Mouse (Mus musculus): ENCODE measurements at regions not wholly inside any gene's neighbourhood (a gene's known extent, or its start where the extent isn't known, plus 50 kb on each side); places are given as distances from the start of the nearest gene placed in this dataset.

DNA sequence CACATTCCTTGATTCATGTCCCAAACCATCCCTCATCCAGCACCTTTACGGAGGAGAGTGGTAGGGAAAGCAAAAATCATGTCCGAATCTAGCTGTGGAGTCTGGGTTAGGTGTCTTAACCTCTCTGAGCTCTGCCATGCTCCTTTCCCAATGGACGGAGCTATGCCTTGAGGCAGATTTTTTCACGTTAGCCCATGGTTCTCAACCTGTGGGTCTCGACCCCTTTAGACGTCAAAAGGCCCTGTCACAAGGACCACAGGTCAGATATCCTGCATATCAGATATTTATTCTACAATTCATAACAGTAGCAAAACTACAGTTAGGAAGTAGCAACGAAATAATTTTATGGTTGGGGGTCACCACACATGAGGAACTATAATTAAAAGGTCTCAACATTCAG lies 198.1 kb downstream of the Cdc5l start:
- no peak for DNase-seq

DNA sequence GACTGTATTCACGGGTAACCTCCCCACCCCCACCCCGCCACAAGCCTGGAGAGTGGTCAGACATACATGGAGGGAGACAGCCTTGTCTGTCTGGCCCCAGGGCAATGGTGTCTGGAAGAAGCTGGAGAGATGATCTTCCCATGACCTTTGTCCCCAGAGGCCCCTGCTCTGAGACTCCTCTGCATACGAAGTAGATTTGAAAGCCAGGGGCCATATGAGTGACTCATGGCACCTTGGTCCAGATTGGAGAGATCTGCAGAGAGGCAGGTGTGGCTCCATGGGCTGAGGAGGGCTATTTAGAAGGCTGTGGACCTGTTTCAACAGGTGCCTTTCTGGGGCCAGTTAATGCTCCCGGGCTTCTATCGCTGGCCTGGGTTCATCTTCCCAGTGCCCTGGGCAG lies 200.7 kb downstream of the Cdc5l start:
- no peak for DNase-seq

DNA sequence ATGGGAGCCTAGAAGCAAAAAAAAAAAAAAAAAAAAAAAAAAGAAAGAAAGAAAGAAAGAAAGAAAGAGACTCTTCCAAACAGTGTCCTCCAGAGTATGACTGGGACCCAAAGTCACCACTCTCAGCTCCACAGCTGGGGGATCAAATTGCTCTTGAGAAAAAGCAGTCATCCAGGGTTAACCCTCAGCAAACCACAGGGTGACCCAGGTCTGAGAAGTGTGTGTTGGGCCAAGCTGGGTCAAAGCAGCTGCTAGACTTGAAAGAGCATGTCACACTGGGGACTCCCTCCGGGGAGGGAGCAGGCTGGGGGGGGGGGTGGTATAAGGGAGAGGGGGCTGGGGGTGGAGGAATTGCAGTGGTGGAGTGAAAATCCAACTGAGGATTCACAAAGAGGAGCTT lies 206.3 kb downstream of the Cdc5l start:
- DNase-seq: no peak

DNA sequence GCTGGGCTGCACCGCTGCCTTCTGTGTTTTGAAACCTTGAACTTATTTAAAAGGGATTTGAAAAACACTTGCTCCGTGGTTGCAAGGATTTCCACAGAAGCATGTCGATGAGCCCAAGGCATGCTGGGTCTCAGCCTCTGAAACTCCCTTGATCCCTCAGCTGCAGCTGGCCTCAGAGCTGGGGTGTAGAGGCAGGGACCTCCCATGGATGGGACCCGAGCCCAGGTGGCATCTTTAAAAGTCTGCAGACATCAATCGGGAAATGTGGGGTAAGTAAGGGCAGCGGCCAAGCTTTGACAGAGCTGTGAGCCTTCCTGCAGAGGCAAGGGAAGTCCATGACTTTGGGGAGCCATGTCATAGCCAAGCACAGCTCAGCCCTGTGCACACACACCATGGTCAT lies 207.1 kb downstream of the Cdc5l start:
- no peak for DNase-seq

DNA sequence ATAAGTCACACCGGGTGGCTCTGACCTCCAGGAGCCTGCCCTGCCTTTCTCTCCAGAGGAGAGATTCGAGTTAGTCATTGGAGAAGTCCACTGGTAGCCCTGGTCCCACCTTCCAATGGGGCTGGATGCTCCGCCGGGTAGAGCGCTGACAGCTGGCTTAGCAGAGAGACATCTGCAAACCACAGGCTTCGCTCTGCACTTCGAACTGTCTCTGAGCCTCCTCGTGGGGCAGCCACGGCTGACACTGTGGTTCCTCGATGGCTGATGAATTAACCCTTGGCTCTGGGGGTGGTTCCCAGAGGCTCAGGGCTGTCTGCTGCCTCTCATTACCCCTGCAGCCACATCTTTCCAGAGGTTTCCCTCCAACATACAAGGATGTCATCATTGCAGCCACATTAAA lies 211.9 kb downstream of the Cdc5l start:
- peak; percentile 13 to 59 for DNase-seq

DNA sequence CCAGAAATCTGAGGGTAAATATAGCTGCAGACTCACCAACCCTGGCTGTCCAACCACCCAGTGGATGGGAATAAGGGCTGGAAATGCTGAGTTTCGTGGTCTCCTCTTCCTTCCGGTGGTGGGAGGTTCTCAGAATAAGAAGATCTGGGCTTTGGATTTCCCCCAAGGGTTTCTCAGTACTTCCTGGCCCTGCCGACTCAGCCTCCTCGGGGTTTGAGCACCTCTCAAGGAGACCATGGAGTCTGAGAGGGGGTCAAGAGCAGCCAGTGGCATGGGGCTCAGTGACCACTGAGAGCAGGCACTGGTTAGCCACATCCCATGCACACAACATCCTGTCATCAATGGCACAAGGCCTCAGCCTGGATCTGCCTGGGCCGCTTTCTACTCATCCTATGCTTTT lies 216.4 kb downstream of the Cdc5l start:
- no peak for DNase-seq

DNA sequence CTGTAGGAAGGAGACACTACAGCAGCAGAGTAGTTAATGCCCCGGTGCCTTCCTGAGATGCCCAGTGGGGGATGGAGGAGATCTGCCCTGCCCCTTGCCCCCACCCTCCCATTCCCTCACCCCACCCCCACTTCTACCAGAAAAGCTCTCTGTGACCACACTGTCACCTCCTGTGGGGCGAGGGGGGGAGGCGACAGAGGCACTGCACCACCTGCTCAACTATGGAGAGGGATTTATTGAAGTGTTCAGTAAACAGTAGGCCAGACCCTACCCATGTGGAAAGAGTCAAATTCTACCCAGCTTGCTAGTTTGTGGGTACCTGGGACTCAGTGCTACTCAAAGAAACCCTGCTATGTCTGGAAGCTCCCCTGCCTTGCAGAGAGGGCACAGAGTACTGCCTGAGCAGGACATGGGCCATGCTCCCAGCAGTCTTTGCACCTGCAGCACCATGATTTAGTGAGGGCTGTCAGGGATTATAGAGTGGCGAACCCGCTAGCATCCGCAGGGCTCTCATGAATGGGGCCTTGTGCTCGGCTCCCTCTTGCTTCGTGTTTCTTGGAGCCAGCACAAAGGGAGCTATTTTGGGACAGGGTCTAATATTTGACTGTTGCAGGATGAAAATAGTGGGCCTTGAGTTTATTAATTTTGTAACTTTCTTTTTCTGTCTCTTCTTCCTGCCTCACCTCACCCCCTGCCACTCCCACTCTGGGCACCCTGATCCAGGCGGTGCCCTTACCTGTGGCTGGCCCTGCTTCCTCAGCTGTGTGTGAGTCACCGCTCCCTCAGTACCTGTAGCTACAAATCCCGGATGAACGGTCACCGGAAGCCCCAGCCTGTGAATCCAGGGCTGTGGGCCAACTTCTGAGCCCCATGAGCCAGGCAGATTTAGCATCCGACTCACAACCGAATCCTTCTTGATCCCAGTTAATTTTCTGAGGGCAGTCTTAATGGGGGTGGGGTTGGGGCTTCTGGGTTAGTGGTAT lies 218.2 kb downstream of the Cdc5l start:
- no peak for DNase-seq

DNA sequence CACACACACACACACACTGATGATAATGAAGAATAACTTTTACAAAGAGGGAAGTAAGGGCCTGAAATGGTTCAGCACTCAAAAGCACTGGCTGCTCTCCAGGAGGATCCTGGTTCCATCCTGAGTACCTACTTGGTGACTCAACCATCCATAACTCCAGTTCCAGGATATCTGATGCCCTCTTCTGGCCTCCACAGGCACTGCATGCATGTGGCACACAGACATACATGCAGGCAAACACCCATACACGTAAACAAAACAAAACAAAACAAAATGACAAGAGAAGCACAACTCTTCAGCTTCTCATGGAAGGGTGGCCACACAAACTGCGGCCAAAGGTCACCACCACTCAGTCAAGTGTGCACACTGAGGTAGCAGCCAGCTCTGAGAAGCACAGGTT lies 222.6 kb downstream of the Cdc5l start:
- DNase-seq: no peak

DNA sequence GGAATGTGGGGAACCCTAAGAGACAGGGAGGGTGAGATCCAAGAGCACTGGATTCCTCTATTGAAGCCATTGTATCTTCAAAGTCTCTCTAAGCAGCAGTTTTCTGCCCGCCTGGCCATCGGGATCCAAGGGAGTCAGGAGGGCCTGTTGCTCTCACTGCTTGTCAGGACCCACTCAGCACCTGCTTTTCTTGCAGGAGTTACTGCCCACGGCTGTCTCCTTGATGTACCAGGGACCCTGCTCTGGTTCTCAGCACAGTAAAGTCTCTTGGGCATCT lies 224.2 kb downstream of the Cdc5l start:
- no peak for DNase-seq

DNA sequence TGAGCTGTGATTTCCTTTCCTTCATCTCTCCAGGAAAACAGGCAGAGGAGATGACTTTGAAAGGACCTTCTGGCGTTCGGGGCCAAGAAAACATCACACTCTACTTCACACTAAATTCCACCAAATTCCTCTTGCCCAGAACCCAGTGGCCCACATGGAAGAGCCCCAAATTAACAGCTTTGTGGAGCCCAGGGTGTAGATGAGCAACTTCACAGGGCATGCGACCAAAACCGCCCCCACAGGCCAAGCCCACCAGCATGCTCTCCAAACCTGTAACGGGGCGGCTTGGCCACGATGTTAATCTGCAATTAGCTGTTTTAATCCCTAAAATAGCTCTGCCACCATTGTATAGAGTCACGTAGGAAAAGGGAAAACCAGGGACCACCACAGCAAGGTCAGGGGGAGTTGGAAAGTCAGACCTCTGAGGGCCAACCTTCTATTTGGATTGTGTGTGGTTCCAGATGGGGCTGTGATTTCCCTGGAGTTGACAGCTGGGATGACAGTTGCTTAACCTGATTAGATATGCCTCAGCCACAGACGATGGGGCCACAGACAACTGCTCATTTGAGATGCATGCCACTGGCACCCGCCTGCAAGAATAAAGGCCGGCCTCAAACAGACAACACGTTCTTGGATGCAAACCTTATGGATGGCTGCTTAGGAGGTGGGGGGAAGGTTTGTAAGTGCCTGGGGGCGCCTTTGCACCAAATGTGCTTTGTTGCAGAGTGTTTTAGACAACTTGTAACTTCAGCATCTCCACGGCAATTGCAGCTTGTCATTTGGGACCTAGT lies 224.7 kb downstream of the Cdc5l start:
- DNase-seq: no peak

DNA sequence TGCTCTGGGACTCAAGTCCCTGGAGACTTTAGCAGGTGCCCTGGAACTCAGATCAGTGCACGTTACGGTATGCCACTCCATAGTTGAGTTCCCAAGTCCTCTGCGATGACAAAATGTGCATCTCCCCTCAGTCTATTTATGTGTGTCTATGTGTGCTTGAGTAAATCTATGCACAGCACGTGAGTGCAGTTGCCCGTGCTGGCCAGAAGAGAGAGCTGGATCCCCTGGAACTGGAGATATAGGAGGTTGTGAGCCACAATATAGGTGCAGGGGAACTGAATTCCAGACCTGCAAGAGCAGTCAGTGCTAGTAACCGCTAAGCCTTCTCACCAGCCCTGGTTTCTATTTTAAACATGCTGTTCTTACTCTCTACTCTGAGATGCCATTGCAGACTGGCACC lies 237.8 kb downstream of the Cdc5l start:
- DNase-seq: no peak

DNA sequence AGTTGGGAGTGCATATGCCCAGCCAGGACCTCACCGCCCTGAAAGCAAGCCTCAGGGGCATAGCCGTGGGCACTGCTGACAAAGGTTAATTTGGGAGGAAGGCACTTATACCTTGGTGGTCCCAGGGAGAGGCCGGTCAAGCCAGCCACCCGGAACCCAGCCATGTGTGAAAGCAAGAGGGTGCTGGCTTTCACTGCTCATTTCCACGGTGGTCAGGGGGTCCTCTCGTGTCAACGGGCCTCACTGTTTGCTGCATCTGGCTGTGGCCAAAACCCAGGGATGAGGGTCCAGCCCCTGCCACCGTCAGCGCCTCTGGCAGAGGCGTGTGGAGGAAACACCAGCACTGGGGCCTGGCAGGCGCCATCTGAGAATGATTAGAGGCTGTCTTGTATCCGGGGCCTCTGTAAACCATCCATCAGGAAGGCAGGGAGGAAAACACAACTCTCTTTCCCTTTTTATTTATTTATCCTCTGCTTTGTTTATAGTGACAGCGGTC lies 238.7 kb downstream of the Cdc5l start:
- DNase-seq: peak in 1 of 2 experiments; percentile 37

DNA sequence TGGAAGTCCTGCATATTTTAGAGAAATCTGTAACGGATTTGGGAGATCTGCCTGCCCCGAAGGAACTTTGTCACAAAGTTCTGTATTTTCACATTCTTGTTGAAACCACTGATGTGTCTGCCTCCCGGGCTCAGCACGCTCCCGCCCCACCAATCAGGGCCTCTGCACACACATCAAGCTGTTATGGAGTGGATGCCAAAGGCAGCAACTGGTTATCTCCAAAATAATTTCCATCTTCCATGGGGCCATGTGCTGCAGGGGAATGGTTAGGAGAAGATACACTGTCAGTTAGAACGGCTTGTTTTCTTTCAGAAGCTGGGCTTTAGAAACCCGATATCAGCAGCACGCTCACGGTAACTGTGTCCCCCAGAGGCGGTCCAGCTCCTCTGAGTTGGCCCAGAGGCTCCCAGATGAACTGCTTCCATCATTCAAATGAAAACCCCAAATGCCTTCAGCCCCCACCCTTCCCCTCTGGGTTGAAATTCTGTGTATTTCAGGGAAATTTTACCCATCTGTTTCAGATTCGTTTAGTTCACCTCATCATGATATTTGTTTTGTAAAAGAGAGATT lies 240.0 kb downstream of the Cdc5l start:
- DNase-seq: no peak

DNA sequence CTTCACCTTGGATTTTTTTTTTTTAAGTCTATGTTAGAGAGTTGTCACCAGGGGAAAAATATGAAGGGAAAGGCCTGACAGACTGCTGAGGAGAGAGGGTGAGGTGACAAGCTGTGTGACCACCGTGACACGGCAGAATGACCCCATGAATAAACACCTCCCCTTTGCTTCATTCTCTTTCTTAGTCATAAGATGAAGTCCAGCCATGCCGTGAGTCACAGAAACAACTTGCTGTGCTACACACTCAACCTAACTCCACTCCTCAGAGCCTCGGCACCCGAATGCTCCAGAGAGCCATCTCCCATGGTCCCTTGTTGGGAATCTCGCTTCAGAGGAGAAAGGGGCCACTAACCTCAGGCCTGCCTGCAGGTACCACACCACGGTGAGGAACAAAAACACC lies 246.1 kb downstream of the Cdc5l start:
- no peak for DNase-seq

DNA sequence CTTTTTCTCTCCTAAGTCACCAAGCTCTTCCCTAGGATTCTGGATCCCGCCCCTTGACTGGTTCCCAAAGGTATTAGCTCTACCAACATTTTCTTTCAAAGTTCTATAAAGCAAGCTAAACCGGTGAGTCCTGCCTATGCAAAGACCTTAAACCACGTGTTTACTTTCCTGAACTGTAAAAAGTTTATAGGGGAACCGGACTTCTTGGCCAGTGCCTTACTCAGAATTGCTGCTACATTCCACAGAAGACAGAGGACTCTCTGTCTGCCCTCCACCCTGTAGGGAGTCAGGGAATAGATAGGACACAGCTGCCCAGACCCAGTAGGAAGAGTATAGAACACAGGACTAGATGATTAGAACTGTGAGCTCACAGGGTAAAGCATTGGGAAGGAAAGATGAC lies 257.2 kb downstream of the Cdc5l start:
- no peak for DNase-seq

DNA sequence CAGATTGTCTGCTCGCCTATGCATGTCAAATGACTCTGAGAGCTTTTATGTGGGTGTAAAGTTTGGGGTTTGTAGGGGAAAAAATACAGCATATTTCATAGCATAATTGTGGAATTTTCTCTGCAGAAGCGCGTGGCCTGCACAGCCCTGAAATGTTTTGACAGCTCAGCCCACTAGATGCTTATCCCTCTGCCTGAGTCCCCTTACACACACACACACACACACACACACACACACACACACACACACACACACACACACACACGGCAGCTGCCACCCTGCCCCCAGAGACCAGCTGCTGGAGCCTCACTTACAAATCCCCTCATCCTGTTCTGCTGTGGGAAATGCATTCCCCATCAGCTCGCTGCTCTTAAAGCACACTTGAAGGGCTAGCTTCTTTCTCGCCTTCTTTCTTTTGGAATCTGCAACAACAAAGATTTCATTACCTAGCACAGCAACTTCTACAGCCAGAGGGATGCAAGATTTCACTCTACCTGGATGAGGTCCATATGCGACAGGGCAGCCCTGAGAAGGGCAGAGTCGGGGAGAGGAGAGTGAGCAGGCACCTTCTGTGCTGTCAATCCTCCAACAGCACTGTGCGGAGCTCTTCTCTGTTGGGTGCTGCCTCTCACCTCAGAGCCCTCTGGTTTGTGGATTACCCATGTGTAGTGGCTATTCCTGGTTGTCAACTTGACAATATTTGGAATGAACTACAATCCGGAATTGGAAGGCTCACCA lies 264.1 kb downstream of the Cdc5l start:
- DNase-seq: no peak
